Mouse (Mus musculus): ENCODE measurements around the gene Gpd2. TPM values are rescaled to one million over a fixed set of nuclear protein-coding genes. Genes with fewer than 3 reads are reported as not detected.

Gpd2 gene
- total RNA-seq, 4 experiments from 2014 or later, result 120 to 148 (median 124) TPM

DNA sequence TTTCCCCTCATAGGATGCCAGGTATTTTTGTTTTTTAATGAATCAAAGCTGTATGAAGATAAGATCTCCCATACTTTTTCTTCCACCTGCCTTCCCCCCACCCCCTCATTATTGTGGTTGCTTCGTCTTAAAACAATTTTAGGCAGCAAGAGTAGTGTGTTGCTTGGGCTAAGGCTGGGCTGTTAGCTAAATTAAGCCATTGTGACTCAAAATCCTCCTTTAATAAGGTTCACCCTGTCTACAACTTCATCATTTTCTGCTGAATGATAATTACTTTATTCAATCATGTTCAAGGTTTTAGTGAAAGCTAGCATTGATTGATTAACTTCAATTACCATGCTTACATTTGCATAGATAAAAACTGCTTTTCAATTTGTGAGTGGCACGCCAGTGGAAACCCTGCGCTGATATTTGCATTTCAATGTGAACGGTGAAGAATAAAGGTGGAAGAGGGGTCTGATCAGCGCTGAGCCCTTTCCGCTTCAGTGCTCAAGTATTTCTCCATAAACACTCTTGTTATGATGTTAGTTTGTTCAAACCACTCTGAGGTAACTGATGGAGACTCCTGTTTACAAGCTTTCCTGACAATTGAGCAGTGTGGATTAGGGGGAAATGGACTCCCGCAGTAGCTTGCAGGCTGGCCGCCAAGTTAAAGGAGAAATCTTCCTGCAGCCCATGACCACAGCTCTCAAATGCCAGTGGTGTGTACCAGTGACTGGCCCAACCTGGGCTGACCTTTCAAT, 140.9 kb downstream of the Gpd2 start:
- no peak for DNase-seq (ENCODE audit: low spot score in 2 of 2)

DNA sequence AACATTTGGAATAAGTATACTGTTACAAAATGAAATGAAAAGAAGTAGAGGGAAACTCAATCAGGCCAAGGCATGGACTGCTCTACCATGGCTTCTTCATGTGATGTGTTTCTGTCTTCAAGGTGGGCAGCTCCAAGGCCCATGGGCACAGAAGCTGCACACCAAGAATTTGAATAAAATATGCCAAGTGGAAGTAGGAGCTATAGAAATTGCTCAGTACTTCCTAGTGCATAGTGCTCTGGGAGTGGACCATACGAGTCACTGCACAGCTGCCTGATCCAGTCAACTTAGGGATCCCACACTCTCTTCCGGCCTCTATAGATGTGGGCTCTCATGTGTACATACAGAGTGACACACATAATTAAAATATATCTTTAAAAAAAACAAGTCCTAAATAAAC, 147.2 kb downstream of the Gpd2 start:
- DNase-seq (ENCODE audit: low spot score in 2 of 2), result no peak

DNA sequence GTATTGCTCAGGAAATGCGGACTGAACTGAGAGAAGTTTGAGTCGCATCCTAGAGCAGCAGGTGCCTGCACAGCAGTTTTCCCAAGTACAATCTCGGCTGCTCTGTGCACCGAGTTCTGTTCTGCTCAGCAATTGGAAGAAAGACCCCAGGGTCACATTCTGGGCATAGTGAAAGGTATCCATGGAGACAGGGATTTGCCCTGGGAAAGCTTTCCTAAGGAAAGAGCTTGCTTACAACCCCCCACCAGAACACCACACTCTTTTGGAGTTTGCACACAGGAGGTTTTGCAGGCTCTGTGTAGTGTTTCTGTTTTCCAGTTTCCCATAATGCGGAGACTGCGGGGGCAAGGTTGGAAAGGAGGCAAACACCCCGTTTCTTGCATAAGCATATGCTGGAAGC, 150.4 kb downstream of the Gpd2 start:
- DNase-seq (ENCODE audit: low spot score in 2 of 2), result peak in 1 of 2 experiments; percentile 20

DNA sequence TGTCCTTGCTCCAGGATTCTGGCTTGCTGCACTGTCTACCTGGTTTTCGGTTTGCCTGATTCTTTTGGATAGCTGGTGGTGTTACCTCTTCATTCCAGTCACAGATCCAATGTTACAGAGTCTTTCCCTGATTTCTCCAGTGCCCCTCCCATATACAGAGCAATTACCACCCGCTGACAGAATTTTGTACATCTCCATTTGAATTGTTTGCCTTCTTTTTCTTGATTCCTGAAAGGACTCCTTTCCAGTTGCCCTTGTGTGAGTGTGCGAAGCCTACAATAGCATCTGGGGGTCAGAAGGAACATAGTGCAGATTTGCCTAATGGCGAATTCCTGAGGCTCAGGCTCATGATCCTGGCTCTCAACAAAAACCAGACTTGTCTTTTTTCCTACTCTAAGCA, 157.6 kb downstream of the Gpd2 start:
- DNase-seq (ENCODE audit: low spot score in 2 of 2), result no peak

DNA sequence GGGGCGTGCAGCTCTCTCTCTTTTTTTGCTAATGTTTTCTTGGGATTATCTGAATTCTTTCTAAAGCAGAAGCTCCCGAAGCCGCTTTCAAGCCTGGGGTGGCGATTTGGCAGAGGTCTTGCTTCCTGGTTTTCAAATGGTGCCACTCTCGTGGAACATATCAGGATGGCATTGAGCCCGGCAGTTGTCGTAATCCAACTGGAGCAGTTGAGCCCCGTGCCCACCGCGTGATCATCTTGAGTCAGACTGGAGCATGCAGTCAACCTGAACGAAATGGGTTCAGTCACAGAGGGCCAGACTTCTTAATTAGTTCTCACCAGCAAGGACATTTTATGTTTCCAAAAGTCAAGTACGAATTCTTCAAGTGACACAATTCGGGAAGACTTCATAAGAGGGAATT, 158.6 kb downstream of the Gpd2 start:
- no peak for DNase-seq (ENCODE audit: low spot score in 2 of 2)

DNA sequence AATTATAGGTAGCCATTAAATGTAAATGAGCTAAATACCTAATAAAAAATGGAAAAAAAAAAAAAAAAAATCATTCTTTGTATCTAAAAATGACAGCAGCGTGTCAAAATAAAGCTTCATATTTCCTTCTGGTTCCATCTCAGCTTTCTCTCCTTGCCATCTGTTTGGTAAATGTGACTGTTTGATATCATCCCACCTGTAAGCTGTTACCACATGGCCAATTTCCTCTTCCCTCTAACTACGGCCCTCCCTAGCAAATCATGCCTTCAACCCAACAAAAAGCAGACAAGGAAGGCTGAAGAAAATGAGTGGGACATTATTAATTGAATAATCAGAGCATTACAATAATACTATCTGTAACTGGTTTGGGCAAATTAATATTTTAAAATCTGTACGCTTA, 160.3 kb downstream of the Gpd2 start:
- no peak for DNase-seq (ENCODE audit: low spot score in 2 of 2)

DNA sequence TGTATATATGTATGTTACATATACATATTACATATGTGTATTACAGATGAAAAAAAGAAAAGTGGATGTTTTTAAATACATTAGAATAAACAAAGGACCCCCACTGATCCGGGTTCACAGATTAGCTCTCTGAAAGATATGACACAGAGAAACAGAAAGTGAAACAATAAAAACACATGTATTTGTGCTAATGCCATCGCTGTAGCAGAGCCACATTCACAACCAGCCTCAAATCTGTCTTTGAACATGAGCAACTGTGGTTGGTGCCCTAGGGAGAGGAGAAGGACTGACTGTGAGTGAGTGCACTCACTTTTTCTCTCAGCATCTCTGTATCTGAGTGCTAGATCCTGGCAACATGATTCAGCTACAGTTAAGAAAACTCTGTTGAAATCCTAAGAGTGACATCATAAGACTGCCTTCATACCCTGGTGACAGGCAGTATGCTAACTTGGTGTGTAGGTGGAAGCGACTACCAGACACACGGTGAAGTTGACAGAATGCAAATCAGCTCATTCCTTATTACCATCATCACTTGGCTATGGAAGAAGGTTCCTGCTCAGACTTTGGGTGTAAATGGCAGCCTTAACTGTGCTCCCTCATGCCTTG, 170.1 kb downstream of the Gpd2 start:
- DNase-seq (ENCODE audit: low spot score in 2 of 2), result no peak

DNA sequence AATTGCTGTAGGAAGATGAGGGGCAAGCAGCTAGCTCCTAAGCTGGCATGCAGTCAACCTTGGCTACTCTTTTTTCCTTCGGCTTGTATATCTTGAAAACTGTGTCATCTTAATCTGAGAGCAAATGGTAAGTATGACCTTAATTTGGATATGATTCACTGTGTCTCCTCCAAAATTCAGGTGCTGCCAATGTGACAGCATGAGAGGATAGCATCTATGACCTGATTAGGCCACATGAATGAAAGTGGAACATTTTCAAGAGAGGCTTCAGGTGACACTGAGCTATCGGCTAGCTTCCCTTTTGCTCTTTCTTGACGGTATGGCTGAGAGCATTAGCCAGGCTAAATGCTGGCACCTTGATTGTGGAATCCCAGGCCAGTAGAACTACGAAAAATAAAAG, 171.0 kb downstream of the Gpd2 start:
- DNase-seq (ENCODE audit: low spot score in 2 of 2), result no peak

DNA sequence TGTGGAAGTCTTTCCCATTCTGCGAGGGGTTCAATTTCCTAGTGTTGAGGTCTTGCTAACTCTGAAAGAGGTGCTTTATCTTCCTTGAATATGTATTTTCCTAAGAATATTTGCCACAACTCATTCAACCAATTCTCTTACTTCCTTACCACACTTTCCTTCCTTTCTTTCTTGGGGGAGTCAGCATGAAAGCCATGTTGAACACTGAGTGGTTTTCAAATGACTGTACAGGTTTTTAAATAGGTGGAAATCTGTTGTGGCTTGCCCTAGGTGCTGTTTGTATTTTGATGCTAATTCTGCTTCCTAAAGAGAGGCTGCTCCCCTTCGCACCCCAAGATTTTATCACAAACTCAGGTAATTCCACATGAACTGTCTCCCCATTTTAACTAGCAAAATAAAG, 174.1 kb downstream of the Gpd2 start:
- no peak for DNase-seq (ENCODE audit: low spot score in 2 of 2)

DNA sequence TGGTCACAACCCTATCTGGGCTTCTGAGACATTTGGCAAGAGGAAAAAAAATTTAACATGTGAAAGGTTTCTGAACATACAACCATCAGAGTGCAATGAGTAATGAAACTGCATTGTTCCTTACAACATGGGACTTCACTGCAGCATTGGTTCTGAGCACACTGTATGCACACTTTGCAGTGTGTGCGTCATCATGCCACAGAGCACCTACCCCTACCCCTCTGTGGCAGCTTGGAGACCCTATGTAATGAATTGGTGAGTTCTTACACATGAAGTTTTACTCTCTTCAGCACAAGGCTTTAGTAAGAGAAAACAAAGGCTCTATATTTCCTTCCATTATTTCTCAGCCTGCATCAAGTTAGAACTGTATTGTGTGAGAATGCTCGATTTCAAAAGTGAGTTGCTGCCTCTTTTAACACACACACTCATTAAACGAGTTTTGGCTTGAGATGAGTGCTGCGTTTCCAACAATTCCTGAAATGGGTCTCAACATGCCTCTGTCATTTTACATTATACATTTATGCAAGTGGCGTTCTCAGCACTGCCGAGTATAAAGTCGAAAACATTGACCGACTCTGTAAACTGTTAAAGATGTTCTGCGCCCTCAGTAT, 177.2 kb downstream of the Gpd2 start:
- no peak for DNase-seq (ENCODE audit: low spot score in 2 of 2)

DNA sequence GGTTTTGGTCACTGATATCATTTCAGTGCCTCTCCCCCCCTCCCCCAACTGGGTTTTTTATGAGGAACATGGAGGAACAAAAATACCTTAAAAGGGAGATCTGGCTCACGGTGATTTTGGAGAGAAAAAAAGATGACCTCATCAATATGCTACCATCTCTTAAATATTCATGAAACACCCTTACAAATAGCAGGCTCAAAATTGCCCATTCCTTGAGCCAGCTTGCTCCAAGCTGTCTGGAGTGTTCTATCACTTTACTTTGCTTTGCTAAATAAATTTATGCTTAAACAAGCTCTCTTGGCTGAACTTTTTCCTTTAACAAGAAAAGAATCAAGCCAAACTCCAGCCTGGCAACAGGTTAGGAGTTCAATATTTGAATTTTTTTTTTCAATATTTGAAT, 179.3 kb downstream of the Gpd2 start:
- DNase-seq (ENCODE audit: low spot score in 2 of 2), result no peak

Other genes starting within 250 kb of the Gpd2 start
- gene Nr4a2, start 113.6 kb upstream of the Gpd2 start, total RNA-seq (2022), result 10 to 100 TPM; 42.0 to 77.6 (median 58.6) TPM

All from layer of hippocampus, adult 8-10 months (tissue).